Mouse (Mus musculus): Measurements from ENCODE around the gene Mdm1. TPM values are rescaled to one million over a fixed set of nuclear protein-coding genes. Genes with fewer than 3 reads are reported as not detected.

Mdm1 gene
- polyA plus RNA-seq, 1 experiment: 3.3 TPM

- peaks cover 11% of the 10 kb centered on the region for H3K4me1 ChIP-seq (ENCODE audit: control insufficient read depth, insufficient read depth, low read length)
- H3K4me3 ChIP-seq (ENCODE audit: insufficient read depth, low read depth, low read length): no peak overlapping the region
- H3K27me3 ChIP-seq (replicated peaks; ENCODE audit: control insufficient read depth, insufficient read depth, low read length): no peaks in the 10 kb centered on the region
- TF ChIP-seq POLR2A (IDR thresholded peaks at IDR 0.05; ENCODE audit: low read depth, low read length) (no peak), CTCF (conservative IDR thresholded peaks at IDR 0.05; ENCODE audit: insufficient read depth, insufficient read length, low read depth, low read length) (no peak)
- no peaks in the 10 kb centered on the region for H3K36me3 ChIP-seq (ENCODE audit: control insufficient read depth, insufficient read depth, low read length)
- no peak overlapping the region for H3K27ac ChIP-seq (ENCODE audit: insufficient read depth, low read depth, low read length)
- WGBS: 78% methylated on average over 11 of the region's 11 CpGs
- DNase-seq: no peak
These were observed 29.2 kb upstream of the Mdm1 start for GRCm38 (mm10) chr10:118112294-118112893.

- Histone ChIP-seq H3K4me1 (ENCODE audit: control insufficient read depth, insufficient read depth, low read length) (peaks cover 11% of the 10 kb centered on the region), H3K36me3 (ENCODE audit: control insufficient read depth, insufficient read depth, low read length) (no peaks in the 10 kb centered on the region), H3K4me3 (ENCODE audit: insufficient read depth, low read depth, low read length) (no peak overlapping the region), H3K27ac (ENCODE audit: insufficient read depth, low read depth, low read length) (no peak overlapping the region), H3K27me3 (replicated peaks; ENCODE audit: control insufficient read depth, insufficient read depth, low read length) (no peaks in the 10 kb centered on the region)
- no peak for TF ChIP-seq POLR2A (IDR thresholded peaks at IDR 0.05; ENCODE audit: low read depth, low read length)
- TF ChIP-seq CTCF (conservative IDR thresholded peaks at IDR 0.05; ENCODE audit: insufficient read depth, insufficient read length, low read depth, low read length): no peak
- no peak for DNase-seq
- 58% methylated on average over 9 of the region's 9 CpGs for WGBS
These were observed 28.3 kb upstream of the Mdm1 start for GRCm38 (mm10) chr10:118113256-118113682.

- Histone ChIP-seq H3K4me3 (ENCODE audit: insufficient read depth, low read depth, low read length) (no peak overlapping the region), H3K27ac (ENCODE audit: insufficient read depth, low read depth, low read length) (no peak overlapping the region), H3K36me3 (ENCODE audit: control insufficient read depth, insufficient read depth, low read length) (no peaks in the 10 kb centered on the region), H3K27me3 (replicated peaks; ENCODE audit: control insufficient read depth, insufficient read depth, low read length) (no peaks in the 10 kb centered on the region), H3K4me1 (ENCODE audit: control insufficient read depth, insufficient read depth, low read length) (peaks cover 11% of the 10 kb centered on the region)
- TF ChIP-seq POLR2A (IDR thresholded peaks at IDR 0.05; ENCODE audit: low read depth, low read length) (no peak), CTCF (conservative IDR thresholded peaks at IDR 0.05; ENCODE audit: insufficient read depth, insufficient read length, low read depth, low read length) (no peak)
- DNase-seq: no peak
- WGBS: 97% methylated on average over 1 of the region's 1 CpGs
These were observed 27.3 kb upstream of the Mdm1 start for GRCm38 (mm10) chr10:118114271-118114670.

GRCm38 (mm10) chr10:118116456-118116855 lies 25.2 kb upstream of the Mdm1 start:
- Histone ChIP-seq H3K4me3 (ENCODE audit: insufficient read depth, low read depth, low read length) (no peak overlapping the region), H3K36me3 (ENCODE audit: control insufficient read depth, insufficient read depth, low read length) (no peaks in the 10 kb centered on the region), H3K27ac (ENCODE audit: insufficient read depth, low read depth, low read length) (no peak overlapping the region), H3K4me1 (ENCODE audit: control insufficient read depth, insufficient read depth, low read length) (peaks cover 6% of the 10 kb centered on the region; the same call in 1 of the 2 replicates), H3K27me3 (replicated peaks; ENCODE audit: control insufficient read depth, insufficient read depth, low read length) (no peaks in the 10 kb centered on the region)
- 97% methylated on average over 2 of the region's 2 CpGs for WGBS
- no peak for TF ChIP-seq POLR2A (IDR thresholded peaks at IDR 0.05; ENCODE audit: low read depth, low read length)
- TF ChIP-seq CTCF (conservative IDR thresholded peaks at IDR 0.05; ENCODE audit: insufficient read depth, insufficient read length, low read depth, low read length): no peak
- DNase-seq: no peak

GRCm38 (mm10) chr10:118121047-118121936 lies 20.3 kb upstream of the Mdm1 start:
- Histone ChIP-seq H3K4me3 (ENCODE audit: insufficient read depth, low read depth, low read length) (no peak overlapping the region), H3K4me1 (ENCODE audit: control insufficient read depth, insufficient read depth, low read length) (peaks cover 3% of the 10 kb centered on the region; the same call in 1 of the 2 replicates), H3K27ac (ENCODE audit: insufficient read depth, low read depth, low read length) (peak overlapping the region; percentile 40; the same call in 1 of the 2 replicates), H3K36me3 (ENCODE audit: control insufficient read depth, insufficient read depth, low read length) (no peaks in the 10 kb centered on the region), H3K27me3 (replicated peaks; ENCODE audit: control insufficient read depth, insufficient read depth, low read length) (no peaks in the 10 kb centered on the region)
- WGBS: 38% methylated on average over 25 of the region's 25 CpGs
- peak; percentile 34 for DNase-seq
- TF ChIP-seq CTCF (conservative IDR thresholded peaks at IDR 0.05; ENCODE audit: insufficient read depth, insufficient read length, low read depth, low read length) (no peak), POLR2A (IDR thresholded peaks at IDR 0.05; ENCODE audit: low read depth, low read length) (no peak)

- Histone ChIP-seq H3K36me3 (ENCODE audit: control insufficient read depth, insufficient read depth, low read length) (no peaks in the 10 kb centered on the region), H3K27me3 (replicated peaks; ENCODE audit: control insufficient read depth, insufficient read depth, low read length) (no peaks in the 10 kb centered on the region), H3K4me3 (ENCODE audit: insufficient read depth, low read depth, low read length) (no peak overlapping the region), H3K4me1 (ENCODE audit: control insufficient read depth, insufficient read depth, low read length) (peaks cover 3% of the 10 kb centered on the region; the same call in 1 of the 2 replicates), H3K27ac (ENCODE audit: insufficient read depth, low read depth, low read length) (no peak overlapping the region)
- TF ChIP-seq POLR2A (IDR thresholded peaks at IDR 0.05; ENCODE audit: low read depth, low read length) (no peak), CTCF (conservative IDR thresholded peaks at IDR 0.05; ENCODE audit: insufficient read depth, insufficient read length, low read depth, low read length) (no peak)
- DNase-seq: no peak
- 58% methylated on average over 13 of the region's 13 CpGs for WGBS
These were observed 19.7 kb upstream of the Mdm1 start for GRCm38 (mm10) chr10:118121937-118122285.
